Mouse (Mus musculus) hindbrain, postnatal 0 days (tissue): ENCODE data around the gene Dffa. TPM values are rescaled to one million over a fixed set of nuclear protein-coding genes. Genes with fewer than 3 reads are reported as not detected.

Source experiments
- ATAC-seq: fragments of 200-750 bp; cut with Nextera tagmentation; 2 replicates; pipeline ENCODE4 v1.8.0; 2017; ENCODE audit warnings: mild to moderate bottlenecking, moderate TSS enrichment, moderate library complexity
- DNase-seq: peaks from one replicate; pipeline ENCODE4 v3.0.0-alpha.2; 2015; ENCODE audit warnings: low spot score
- H3K27ac ChIP-seq: fragments of 300-500 bp; sonication (generic); 2 replicates; pipeline ENCODE4 v1.5.1; 2014; ENCODE audit warnings: mild to moderate bottlenecking
- H3K27me3 ChIP-seq: fragments of 300-500 bp; sonication (generic); 2 replicates; pipeline ENCODE4 v1.6.1; 2014; ENCODE audit warnings: low read length, mixed read lengths; ENCODE audit not compliant: insufficient read depth
- H3K36me3 ChIP-seq: fragments of 300-500 bp; sonication (generic); 2 replicates; pipeline ENCODE4 v1.6.1; 2014; ENCODE audit warnings: low read length, mixed read lengths; ENCODE audit not compliant: insufficient read depth
- H3K4me1 ChIP-seq: fragments of 300-500 bp; sonication (generic); 2 replicates; pipeline ENCODE4 v1.6.1; 2014; ENCODE audit warnings: antibody characterized with exemption, low read length, mixed read lengths; ENCODE audit not compliant: insufficient read depth
- H3K4me2 ChIP-seq: fragments of 300-500 bp; sonication (generic); 2 replicates; pipeline ENCODE4 v1.6.1; 2014; ENCODE audit warnings: low read depth, mild to moderate bottlenecking, low read length, moderate library complexity, mixed read lengths
- H3K4me3 ChIP-seq: fragments of 300-500 bp; sonication (generic); 2 replicates; pipeline ENCODE4 v1.5.1; 2014; ENCODE audit warnings: low read length
- H3K9ac ChIP-seq: fragments of 300-500 bp; sonication (generic); replicated peaks from 2 replicates; pipeline ENCODE4 v1.6.1; 2014; ENCODE audit warnings: mild to moderate bottlenecking, low read length, moderate library complexity, mixed read lengths
- H3K9me3 ChIP-seq: fragments of 300-500 bp; sonication (generic); 2 replicates; pipeline ENCODE4 v1.6.1; 2016; ENCODE audit warnings: low read length, mixed read lengths
- CTCF ChIP-seq: IDR thresholded peaks from 2 replicates; pipeline ENCODE4 v1.5.1; 2016; ENCODE audit warnings: antibody characterized with exemption, control low read depth, low read depth
- WGBS: fragments of 180-500 bp; shearing (Covaris S2); extraction: QIAGEN DNeasy Blood & Tissue Kit; methylation state at CpG from one replicate; pipeline ENCODE4 v1.1.7; 2014; 5-methylcytosine and 5-hydroxymethylcytosine counted together
- polyA plus RNA-seq: library from polyadenylated mRNA; unstranded; fragments of >200 nt; fragmentation: Nextera tagmentation; extraction: Ambion mirVana; gene quantifications from 2 replicates; pipeline ENCODE4 v1.2.1, GENCODE M21; 2015
- total RNA-seq: library from RNA; depleted of rRNA; stranded (reverse); fragments of >200 nt; gene quantifications from 2 replicates; pipeline ENCODE4 v1.2.3, GENCODE M21; 2014

The Dffa gene
- total and polyA plus RNA-seq, 2 experiments from 2014 or later: 16.6 to 22.9 TPM

- 97% methylated on average over 7 of the region's 7 CpGs for WGBS
- H3K4me3 ChIP-seq: no peak overlapping the region
- no peak overlapping the region for H3K4me2 ChIP-seq
- H3K27ac ChIP-seq: no peak overlapping the region
- no peak for TF ChIP-seq CTCF
- H3K27me3 ChIP-seq: no peaks in the 10 kb centered on the region
- ATAC-seq (no peak), DNase-seq (no peak)
- no peak overlapping the region for H3K9ac ChIP-seq
- H3K9me3 ChIP-seq: no peaks in the 10 kb centered on the region
- H3K36me3 ChIP-seq: peaks cover 80% of the 10 kb centered on the region
- no peaks in the 10 kb centered on the region for H3K4me1 ChIP-seq
Measured at GRCm38 (mm10) chr4:149154859-149155258, 50.9 kb downstream of the Dffa start.

GRCm38 (mm10) chr4:149155711-149156110 lies 51.8 kb downstream of the Dffa start:
- 91% methylated on average over 6 of the region's 6 CpGs for WGBS
- Histone ChIP-seq H3K27ac (no peak overlapping the region), H3K36me3 (peaks cover 80% of the 10 kb centered on the region), H3K9ac (no peak overlapping the region), H3K4me1 (no peaks in the 10 kb centered on the region), H3K9me3 (no peaks in the 10 kb centered on the region), H3K27me3 (no peaks in the 10 kb centered on the region), H3K4me2 (no peak overlapping the region), H3K4me3 (no peak overlapping the region)
- TF ChIP-seq CTCF: no peak
- DNase-seq (no peak), ATAC-seq (no peak)

- H3K27ac ChIP-seq: no peak overlapping the region
- DNase-seq (no peak), ATAC-seq (no peak)
- H3K9me3 ChIP-seq: no peaks in the 10 kb centered on the region
- WGBS: 90% methylated on average over 8 of the region's 8 CpGs
- no peak overlapping the region for H3K9ac ChIP-seq
- no peak overlapping the region for H3K4me3 ChIP-seq
- no peaks in the 10 kb centered on the region for H3K27me3 ChIP-seq
- H3K36me3 ChIP-seq: peaks cover 87% of the 10 kb centered on the region
- no peaks in the 10 kb centered on the region for H3K4me1 ChIP-seq
- no peak overlapping the region for H3K4me2 ChIP-seq
- TF ChIP-seq CTCF: no peak
Measured at GRCm38 (mm10) chr4:149157415-149157973, 53.5 kb downstream of the Dffa start.

- no peaks in the 10 kb centered on the region for H3K9me3 ChIP-seq
- DNase-seq (no peak), ATAC-seq (no peak)
- H3K4me2 ChIP-seq: no peak overlapping the region
- H3K36me3 ChIP-seq: peaks cover 79% of the 10 kb centered on the region
- H3K27me3 ChIP-seq: no peaks in the 10 kb centered on the region
- no peak for TF ChIP-seq CTCF
- H3K4me3 ChIP-seq: no peak overlapping the region
- no peaks in the 10 kb centered on the region for H3K4me1 ChIP-seq
- H3K27ac ChIP-seq: no peak overlapping the region
- no peak overlapping the region for H3K9ac ChIP-seq
- WGBS: 98% methylated on average over 2 of the region's 2 CpGs
Measured at GRCm38 (mm10) chr4:149159203-149159602, 55.3 kb downstream of the Dffa start.

- H3K4me3 ChIP-seq: no peak overlapping the region
- H3K9me3 ChIP-seq: no peaks in the 10 kb centered on the region
- H3K36me3 ChIP-seq: peaks cover 72% of the 10 kb centered on the region
- no peaks in the 10 kb centered on the region for H3K4me1 ChIP-seq
- H3K9ac ChIP-seq: no peak overlapping the region
- H3K27ac ChIP-seq: no peak overlapping the region
- WGBS: 81% methylated on average over 13 of the region's 13 CpGs
- no peak for TF ChIP-seq CTCF
- DNase-seq: no peak
- H3K4me2 ChIP-seq: no peak overlapping the region
- ATAC-seq: no peak
- H3K27me3 ChIP-seq: no peaks in the 10 kb centered on the region
Measured at GRCm38 (mm10) chr4:149159891-149160290, 55.9 kb downstream of the Dffa start.

GRCm38 (mm10) chr4:149161166-149161565 lies 57.2 kb downstream of the Dffa start:
- Histone ChIP-seq H3K9ac (no peak overlapping the region), H3K36me3 (peaks cover 59% of the 10 kb centered on the region), H3K27ac (no peak overlapping the region), H3K4me1 (peaks cover 4% of the 10 kb centered on the region; the same call in 1 of the 2 replicates), H3K4me3 (no peak overlapping the region), H3K9me3 (no peaks in the 10 kb centered on the region), H3K27me3 (no peaks in the 10 kb centered on the region), H3K4me2 (no peak overlapping the region)
- no peak for DNase-seq
- no peak for ATAC-seq
- 94% methylated on average over 6 of the region's 6 CpGs for WGBS
- TF ChIP-seq CTCF: no peak

- Histone ChIP-seq H3K9me3 (no peaks in the 10 kb centered on the region), H3K27me3 (no peaks in the 10 kb centered on the region), H3K4me2 (no peak overlapping the region), H3K27ac (no peak overlapping the region), H3K4me1 (peaks cover 4% of the 10 kb centered on the region; the same call in 1 of the 2 replicates), H3K36me3 (peaks cover 40% of the 10 kb centered on the region), H3K4me3 (no peak overlapping the region), H3K9ac (no peak overlapping the region)
- ATAC-seq (no peak), DNase-seq (no peak)
- no peak for TF ChIP-seq CTCF
- 71% methylated on average over 1 of the region's 1 CpGs for WGBS
Measured at GRCm38 (mm10) chr4:149163196-149163595, 59.2 kb downstream of the Dffa start.
